Mouse (Mus musculus) ES-Bruce4 (cell line): ENCODE results near the gene Rnf224. TPM values are rescaled to one million over a fixed set of nuclear protein-coding genes. Genes with fewer than 3 reads are reported as not detected.
A peak's percentile ranks its signal among the peaks of the same experiment; 100 is the strongest.

ENCODE experiments used
- H3K27ac ChIP-seq: 2 replicates; pipeline ENCODE4 v1.5.1; 2012; ENCODE audit warnings: low read length, inconsistent platforms; ENCODE audit not compliant: insufficient read depth
- H3K27me3 ChIP-seq: 2 replicates; pipeline ENCODE4 v1.6.1; 2012; ENCODE audit warnings: mild to moderate bottlenecking, low read length, inconsistent platforms; ENCODE audit not compliant: control insufficient read depth, poor library complexity, insufficient read depth, severe bottlenecking
- H3K36me3 ChIP-seq: 2 replicates; pipeline ENCODE4 v1.6.1; 2012; ENCODE audit warnings: inconsistent platforms, mild to moderate bottlenecking, low read length, moderate library complexity; ENCODE audit not compliant: control insufficient read depth, poor library complexity, insufficient read depth, severe bottlenecking
- H3K4me1 ChIP-seq: one replicate; pipeline ENCODE4 v1.8.1; 2011; ENCODE audit warnings: low read length; ENCODE audit not compliant: control insufficient read depth, insufficient read depth
- H3K4me3 ChIP-seq: 2 replicates; pipeline ENCODE4 v1.5.1; 2011; ENCODE audit warnings: low read depth, mild to moderate bottlenecking, low read length
- H3K9ac ChIP-seq: 2 replicates; pipeline ENCODE4 v1.6.1; 2012; ENCODE audit warnings: low read depth, mild to moderate bottlenecking, inconsistent platforms; ENCODE audit not compliant: poor library complexity, severe bottlenecking
- H3K9me3 ChIP-seq: replicated peaks from 2 replicates; pipeline ENCODE4 v1.6.1; 2012; ENCODE audit warnings: mild to moderate bottlenecking, low read length, inconsistent platforms; ENCODE audit not compliant: control insufficient read depth, poor library complexity, insufficient read depth, severe bottlenecking
- CTCF ChIP-seq: IDR thresholded peaks from one replicate; pipeline ENCODE4 v1.8.1; 2011; ENCODE audit warnings: low read depth, low read length
- EP300 ChIP-seq: IDR thresholded peaks from 2 replicates; pipeline ENCODE4 v1.6.1; 2011; ENCODE audit warnings: low read depth, low read length; ENCODE audit not compliant: insufficient read depth
- POLR2A ChIP-seq: IDR thresholded peaks from one replicate; pipeline ENCODE4 v1.8.1; 2011; ENCODE audit warnings: low read length; ENCODE audit not compliant: insufficient read depth
- polyA plus RNA-seq: library from polyadenylated mRNA; stranded (reverse); fragments of >200 nt; gene quantifications from 2 replicates; pipeline ENCODE4 v1.2.4, GENCODE M21; 2011; ENCODE audit warnings: low read depth; ENCODE audit not compliant: missing spikeins, insufficient read depth, insufficient read length

The Rnf224 gene
- polyA plus RNA-seq, 1 experiment = not detected

- H3K4me1 ChIP-seq = peaks cover 2% of the 10 kb centered on the region
- H3K4me3 ChIP-seq = peak overlapping the region; percentile 41
- peak overlapping the region; percentile 20; the same call in 1 of the 2 replicates for H3K27ac ChIP-seq
- no peaks in the 10 kb centered on the region for H3K36me3 ChIP-seq
- H3K9ac ChIP-seq = peak overlapping the region; percentile 7
- no peaks in the 10 kb centered on the region for H3K27me3 ChIP-seq
- no peaks in the 10 kb centered on the region for H3K9me3 ChIP-seq
- no peak for TF ChIP-seq CTCF
- TF ChIP-seq EP300 = no peak
- no peak for TF ChIP-seq POLR2A
These were observed 5.5 kb downstream of the Rnf224 start for GRCm38 (mm10) chr2:25231038-25231437.

GRCm38 (mm10) chr2:25230581-25230980, 6.0 kb downstream of the Rnf224 start:
- Histone ChIP-seq H3K4me1 (no peaks in the 10 kb centered on the region), H3K27me3 (no peaks in the 10 kb centered on the region), H3K27ac (0 out of 2 replicates have a peak overlapping the region, but pooled peaks have one; percentile 20), H3K4me3 (peak overlapping the region; percentile 41), H3K9me3 (no peaks in the 10 kb centered on the region), H3K9ac (peak overlapping the region; percentile 7), H3K36me3 (no peaks in the 10 kb centered on the region)
- TF ChIP-seq CTCF = no peak
- TF ChIP-seq EP300 = no peak
- TF ChIP-seq POLR2A = no peak

GRCm38 (mm10) chr2:25229582-25229981, 7.0 kb downstream of the Rnf224 start:
- Histone ChIP-seq H3K4me1 (no peaks in the 10 kb centered on the region), H3K27me3 (no peaks in the 10 kb centered on the region), H3K27ac (no peak overlapping the region), H3K9me3 (no peaks in the 10 kb centered on the region), H3K9ac (no peak overlapping the region), H3K4me3 (no peak overlapping the region), H3K36me3 (no peaks in the 10 kb centered on the region)
- TF ChIP-seq EP300 = no peak
- no peak for TF ChIP-seq POLR2A
- TF ChIP-seq CTCF = no peak

- Histone ChIP-seq H3K4me3 (no peak overlapping the region), H3K27ac (no peak overlapping the region), H3K9me3 (no peaks in the 10 kb centered on the region), H3K27me3 (no peaks in the 10 kb centered on the region), H3K9ac (no peak overlapping the region), H3K4me1 (no peaks in the 10 kb centered on the region), H3K36me3 (no peaks in the 10 kb centered on the region)
- TF ChIP-seq POLR2A = no peak
These were observed 7.5 kb downstream of the Rnf224 start for GRCm38 (mm10) chr2:25228995-25229530.

GRCm38 (mm10) chr2:25228431-25228889, 8.1 kb downstream of the Rnf224 start:
- peaks cover 5% of the 10 kb centered on the region for H3K36me3 ChIP-seq
- peak overlapping the region; percentile 64 for H3K27ac ChIP-seq
- H3K4me1 ChIP-seq = no peaks in the 10 kb centered on the region
- no peaks in the 10 kb centered on the region for H3K27me3 ChIP-seq
- H3K4me3 ChIP-seq = peak overlapping the region; percentile 46
- peak; percentile 89 for TF ChIP-seq CTCF
- TF ChIP-seq POLR2A = peak; percentile 22
- TF ChIP-seq EP300 = peak; percentile 56; the same call in 1 of the 2 replicates
- peak overlapping the region; percentile 19 for H3K9ac ChIP-seq
- no peaks in the 10 kb centered on the region for H3K9me3 ChIP-seq

- no peak for TF ChIP-seq EP300
- TF ChIP-seq POLR2A = no peak
- TF ChIP-seq CTCF = no peak
- Histone ChIP-seq H3K4me1 (no peaks in the 10 kb centered on the region), H3K27ac (no peak overlapping the region), H3K9ac (no peak overlapping the region), H3K4me3 (no peak overlapping the region), H3K36me3 (peaks cover 9% of the 10 kb centered on the region), H3K9me3 (no peaks in the 10 kb centered on the region), H3K27me3 (no peaks in the 10 kb centered on the region)
These were observed 9.2 kb downstream of the Rnf224 start for GRCm38 (mm10) chr2:25227406-25227805.
